Mouse (Mus musculus) gastrocnemius, adult 18-20 months (tissue): Measurements from ENCODE around the gene Csrnp1. TPM values are rescaled to one million over a fixed set of nuclear protein-coding genes. Genes with fewer than 3 reads are reported as not detected.

Experiments used
- DNase-seq: peaks from one replicate; pipeline ENCODE4 v3.0.0; 2021; ENCODE audit warnings: low spot score
- total RNA-seq, 2 experiments: library from RNA; stranded (reverse); gene quantifications; 2 replicates each; pipeline ENCODE4 v1.2.3; 2021

Gene Csrnp1
- total RNA-seq, 2 experiments from 2014 or later: 11.4 to 27.0 TPM

DNA sequence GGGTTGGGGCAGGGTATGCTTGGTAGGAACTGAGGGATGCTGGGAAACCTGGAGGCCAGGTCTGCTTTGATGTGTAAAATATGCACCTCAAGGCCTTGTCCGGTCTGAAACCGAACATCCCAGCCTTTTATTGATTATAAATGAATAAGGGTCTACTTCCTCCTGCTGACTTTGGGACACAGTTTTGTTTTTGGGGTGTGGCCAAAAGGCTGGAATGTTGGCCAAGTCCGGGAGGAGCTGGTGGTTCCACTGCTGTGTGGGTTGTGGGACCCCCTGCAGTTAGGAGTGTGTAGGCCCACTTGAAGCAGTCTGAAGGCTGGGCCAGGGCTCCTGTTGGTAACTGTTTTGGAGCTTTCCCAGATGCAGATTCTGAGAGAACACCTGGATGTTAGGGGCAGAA lies 21.5 kb upstream of the Csrnp1 start:
- DNase-seq: no peak

DNA sequence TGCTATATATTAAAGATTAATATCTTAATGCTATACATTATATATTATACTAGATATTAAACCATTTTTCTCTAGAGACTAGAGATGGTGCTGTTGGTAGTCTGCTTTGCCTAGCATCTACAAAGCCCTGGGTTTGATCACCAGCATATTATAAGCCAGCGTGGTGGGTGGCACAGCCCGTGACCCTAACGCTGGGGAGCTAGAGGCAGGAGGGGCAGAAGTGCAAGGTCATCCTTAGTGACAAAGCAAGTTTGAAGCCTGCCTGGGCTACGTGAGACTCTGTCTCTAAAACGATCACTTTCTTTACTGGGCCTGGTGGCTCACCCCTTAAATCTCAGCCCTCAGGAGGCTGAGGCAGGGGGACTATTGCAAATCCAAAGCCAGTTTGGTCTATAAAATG lies 18.4 kb upstream of the Csrnp1 start:
- no peak for DNase-seq

DNA sequence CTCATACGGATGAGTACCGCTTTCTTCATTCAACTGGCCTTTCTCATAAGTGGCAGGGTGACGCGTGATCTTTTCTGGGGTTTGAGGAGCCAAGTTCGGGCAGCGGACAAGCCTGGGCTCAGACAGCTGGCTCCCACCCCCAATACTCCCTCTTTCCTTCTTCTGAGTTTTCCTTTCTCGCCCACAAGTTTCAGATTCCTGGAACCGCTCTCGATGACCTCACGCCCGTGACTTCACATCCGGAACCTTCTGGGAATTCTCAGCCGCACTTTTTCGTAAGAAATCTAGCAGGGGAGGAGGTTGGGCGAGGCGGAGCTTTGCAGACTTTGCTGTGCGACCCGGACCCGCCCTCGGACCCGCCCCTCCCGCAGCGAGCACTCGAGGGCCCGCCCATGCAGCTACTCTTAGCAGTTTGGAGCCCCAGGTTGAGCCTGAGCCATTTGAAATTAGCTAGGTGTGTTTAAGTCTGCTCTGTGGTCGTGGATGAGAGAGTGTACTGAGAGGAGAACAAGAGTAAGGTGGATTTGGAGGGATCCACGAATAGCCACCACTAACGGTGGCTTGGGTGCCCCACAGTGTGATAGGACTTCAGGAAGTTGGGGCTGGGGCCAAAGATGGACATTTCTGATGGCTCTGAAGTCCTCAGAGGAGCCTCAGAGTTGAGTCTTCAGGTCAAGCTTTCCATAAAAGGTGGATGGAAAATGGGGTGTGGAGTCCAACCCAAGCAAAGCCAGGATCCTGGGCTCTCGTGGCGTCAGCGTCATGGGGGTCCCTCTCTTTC lies 17.7 kb upstream of the Csrnp1 start:
- DNase-seq: peak; percentile 88

DNA sequence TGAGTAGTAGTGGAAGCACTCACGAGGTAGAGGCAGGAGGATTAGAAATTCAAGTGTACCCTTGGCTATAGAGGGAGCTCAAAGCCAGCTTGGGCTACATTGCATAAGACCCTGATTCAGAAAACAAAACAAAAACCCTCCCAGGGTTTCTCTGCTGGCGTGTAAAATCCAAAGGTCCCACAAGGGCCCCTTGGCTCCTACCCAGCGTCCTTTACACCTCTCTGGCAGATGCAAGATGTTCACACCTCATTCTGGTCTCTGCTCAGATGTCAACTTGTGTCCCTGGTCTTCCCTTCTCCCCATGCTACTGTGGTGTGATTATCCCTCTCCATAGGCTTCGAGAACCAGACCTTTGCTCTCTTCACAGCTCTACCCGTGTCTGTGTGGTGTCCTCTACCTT lies 16.3 kb upstream of the Csrnp1 start:
- DNase-seq: no peak

DNA sequence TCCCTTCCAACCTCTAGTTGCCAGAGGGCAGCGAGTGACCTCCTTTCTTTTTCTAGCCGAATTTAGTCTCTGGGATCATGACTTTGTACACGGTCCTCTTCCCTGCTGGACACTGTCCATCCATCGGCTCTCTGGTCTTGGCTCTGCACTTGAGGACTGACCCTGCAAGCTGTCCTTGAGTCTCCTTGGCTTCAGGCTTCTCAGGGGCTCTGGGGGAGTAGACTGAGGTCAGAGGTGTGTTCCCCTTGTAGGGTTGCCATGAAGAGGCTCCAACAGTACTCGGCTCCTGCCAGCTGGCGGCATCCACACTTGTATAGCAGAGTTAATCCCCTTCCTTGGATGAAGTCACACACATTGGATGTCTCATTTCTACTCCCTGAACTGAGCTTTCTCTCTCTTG lies 15.2 kb upstream of the Csrnp1 start:
- peak; percentile 69 for DNase-seq

DNA sequence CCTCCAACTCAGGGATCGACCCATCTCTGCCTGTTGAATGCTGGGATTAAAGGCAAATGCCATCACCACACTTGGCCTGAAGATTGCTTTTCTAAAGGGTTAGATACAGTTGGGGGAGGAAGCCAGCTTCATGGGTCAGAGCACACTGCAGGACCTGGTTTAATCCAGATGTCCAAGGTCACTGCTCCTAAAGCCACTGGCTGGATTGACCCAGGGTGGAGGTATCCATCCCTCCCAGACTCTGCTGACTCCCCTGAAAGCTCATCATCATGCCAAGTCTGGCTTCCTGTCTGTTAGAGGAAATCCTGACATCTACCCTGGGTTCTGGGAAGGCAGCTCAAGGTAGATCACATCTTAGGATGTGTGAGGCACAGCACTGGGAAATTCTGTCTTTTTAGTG lies 14.3 kb upstream of the Csrnp1 start:
- DNase-seq: no peak

DNA sequence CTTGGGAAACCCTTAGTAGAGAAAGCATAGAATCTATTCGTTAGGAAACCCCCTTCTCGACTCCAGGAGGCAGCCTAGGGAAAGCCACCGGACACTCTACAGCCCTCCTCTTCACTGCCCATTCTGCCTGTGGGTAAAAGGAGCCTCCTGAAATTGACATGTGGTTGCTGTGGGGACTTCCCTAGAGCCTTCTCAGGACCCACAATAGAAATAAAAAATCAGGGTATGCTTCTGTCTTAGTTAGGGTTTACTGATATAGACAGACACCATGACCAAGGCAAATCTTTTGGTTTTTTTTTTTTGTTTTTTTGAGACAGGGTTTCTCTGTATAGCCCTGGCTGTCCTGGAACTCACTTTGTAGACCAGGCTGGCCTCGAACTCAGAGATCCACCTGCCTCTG lies 11.6 kb upstream of the Csrnp1 start:
- DNase-seq: no peak

DNA sequence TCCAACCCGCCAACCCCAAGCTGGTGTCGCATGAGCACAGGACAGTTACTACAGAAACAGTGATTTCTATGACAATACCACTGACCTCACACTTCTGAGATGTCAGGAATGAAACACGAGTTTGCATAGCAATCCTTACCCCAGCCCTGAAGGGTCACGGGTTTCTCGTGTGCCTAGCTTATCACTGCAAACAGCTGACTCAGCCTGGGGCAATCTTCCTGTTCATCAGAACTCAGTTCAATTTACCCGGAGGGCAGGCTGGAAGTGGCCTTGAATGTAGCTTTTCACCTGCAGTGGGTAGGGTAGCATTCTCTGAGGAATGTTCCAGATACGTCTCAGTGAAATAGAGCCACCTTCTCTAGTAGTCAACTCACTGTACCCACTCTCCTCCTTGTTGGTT lies 9.7 kb upstream of the Csrnp1 start:
- DNase-seq: no peak

DNA sequence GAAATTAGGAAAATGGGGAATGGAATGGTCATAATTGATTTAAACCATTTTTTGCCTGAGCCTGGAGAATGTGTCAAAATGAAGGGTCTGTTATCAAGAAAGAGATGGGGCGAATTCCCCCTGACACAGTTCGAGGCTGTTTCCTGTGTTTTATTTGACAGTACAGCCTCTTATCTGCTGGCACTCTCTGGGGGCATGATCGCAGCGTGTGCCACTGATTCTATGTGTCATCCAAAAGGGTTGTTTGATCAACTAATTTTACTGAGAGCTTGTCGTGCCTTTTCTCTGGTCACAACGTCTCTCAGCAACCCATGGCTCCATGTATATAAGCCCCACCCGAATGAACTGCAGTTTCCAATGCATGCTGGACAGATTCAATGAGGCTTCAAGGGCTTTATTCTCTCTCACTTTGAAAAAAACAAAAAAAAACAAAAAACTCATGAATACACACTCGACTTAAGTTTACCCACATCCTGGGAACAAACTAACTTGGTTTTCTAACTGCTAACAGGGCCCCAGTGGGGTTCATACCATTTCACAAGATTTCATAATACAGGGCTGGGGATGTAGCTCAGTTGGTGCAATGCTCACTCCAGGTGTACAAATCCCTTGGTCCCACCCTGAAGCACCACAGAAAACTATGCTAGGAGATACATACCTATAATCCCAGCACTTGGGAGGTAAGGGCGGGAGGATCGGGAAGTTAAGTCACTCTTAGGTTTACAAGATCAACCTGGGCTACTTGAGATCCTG lies 8.8 kb upstream of the Csrnp1 start:
- no peak for DNase-seq

DNA sequence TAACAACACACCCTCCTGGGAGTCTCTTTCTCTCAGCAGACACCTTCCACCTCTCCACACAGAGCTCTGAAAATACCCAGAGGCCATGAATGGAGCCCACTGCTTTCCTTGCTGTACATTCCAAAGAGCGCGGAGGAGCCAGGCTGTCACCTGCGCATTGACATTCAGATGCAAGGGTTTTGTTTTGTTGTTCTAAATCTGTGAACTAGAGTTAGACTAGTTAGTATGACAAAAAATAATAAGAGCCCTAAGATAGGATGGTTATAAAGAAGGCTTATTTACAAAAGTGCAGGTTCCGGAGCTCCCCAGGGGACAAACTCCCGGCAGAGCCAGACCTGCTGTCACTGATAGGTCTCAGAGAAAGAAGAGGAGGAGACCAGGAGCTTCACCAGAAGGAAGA lies 6.9 kb upstream of the Csrnp1 start:
- no peak for DNase-seq

DNA sequence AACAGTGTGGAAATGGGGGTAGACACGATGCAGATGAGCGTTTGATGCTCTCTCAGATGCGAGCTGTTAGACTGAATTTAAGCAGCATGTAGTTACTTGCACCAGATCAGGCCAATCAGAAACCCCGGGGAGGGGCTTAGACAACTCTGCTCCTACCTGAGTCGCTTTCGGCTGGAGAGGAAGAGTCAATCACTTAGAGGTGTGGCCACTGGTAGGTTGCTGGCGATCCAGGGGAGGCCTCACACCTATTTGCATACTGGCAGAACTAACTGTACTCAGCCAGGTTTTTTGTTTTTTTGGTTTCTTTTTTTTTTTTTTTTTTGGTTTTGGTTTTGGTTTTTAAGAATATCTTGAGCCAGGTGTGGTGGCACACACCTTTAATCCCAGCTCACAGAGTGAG lies 3.8 kb upstream of the Csrnp1 start:
- no peak for DNase-seq

DNA sequence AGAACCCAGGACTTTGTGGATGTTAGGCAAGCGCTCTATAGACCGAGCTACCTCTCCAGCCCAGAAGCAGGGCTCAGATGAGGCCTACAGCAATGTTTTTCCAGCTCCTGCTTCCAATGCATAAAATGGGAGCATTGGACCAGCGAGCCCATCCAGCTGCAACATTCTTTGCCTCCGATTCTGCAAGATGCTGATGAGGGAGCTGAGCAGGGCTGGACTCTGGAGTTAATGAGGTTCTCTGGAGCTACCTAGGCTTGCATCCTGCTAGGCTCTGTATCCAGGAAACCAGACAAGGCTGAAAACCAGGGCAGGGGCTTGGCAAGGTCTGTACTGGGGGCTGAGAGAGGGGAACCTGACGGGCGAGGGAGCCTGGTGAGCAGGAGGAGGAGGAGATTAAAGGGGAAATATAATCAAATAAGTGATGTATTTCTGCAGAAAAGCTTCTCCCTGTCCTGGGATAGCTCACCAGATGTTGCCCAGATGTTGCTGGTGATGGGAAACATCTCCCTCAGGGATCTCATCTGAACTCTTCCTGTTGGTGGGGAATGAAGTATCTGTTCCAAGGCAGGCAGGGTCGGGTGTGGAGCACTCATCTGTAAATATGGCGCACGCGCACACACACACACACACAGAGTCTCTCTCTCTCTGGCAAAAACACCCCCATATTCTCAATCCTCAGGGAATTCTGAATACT lies 1.6 kb upstream of the Csrnp1 start:
- no peak for DNase-seq

DNA sequence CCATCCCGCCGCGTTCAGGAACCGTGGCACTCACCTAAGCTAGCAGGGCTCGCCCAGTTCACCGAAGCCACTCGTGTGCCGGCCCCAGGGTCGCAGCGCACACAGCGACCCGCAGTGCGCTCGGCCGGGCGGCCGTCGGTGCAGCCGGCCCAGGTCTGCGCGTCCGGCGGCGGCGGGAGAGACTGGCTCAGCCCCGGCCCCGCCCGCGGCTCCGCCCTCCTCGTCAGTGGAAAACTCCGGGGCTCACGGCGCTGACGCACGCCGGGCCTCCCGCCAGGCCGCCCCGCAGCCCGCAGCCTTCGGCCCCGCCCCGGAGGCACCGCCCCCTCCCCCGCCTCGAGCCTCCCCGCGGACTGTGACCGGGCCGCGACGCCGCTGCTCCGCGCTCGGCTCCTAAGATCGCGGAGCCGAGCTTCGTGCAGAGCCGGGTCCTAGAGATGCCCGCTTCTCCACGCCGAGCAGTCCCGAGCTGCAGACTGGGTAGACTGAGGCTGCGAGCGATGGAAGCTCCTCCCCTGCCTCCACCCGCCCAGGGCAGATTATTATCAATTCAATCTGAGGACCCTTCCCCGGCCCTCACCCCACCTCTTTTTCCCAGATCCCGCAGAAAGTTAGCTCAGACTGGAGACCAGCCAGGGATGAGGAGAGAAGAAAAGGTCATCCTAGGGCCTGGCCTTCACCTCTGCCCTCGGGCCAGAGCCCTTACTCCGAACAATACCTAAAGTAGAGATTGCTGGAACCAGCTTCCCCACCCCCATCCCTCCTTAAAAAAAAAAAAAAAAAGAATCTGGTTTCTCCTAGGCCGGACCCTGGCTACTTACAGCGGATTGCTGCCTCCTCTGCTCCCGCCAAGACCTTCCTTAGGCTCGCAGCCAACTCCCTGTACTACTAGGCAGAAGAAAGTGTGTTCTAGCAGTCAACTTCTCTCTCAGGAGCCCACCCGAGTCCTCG lies 598 bp downstream of the Csrnp1 start:
- DNase-seq: peak; percentile 90

DNA sequence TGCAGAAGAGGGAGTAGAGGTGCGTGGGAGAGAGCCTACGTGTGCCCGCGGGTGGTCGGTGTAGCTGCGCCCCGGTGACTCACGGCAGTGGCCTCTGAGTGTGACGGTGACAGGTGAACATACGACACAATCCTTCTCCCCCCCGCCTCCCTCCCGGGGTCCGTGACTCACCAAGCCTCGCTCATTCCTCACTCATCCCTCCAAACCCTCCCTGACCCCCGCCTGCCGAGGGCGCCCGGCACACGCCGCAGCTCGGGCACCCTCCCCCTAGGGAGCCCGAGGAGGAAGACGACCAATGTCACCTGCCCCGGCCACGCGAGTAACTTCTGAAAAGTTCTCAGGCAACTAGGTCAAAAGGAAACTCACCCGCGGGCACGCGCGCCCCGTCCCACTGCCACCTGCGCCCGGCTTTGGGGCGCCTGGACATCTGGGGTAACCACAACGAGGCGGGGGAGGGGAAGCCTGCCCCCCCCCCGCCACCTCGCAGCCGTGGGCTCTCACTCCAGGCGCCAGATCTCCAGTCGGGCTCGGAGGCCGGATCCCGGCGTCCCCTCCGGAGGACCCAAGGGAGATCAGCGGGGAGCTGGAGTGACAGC lies 1.4 kb downstream of the Csrnp1 start:
- peak; percentile 61 for DNase-seq

DNA sequence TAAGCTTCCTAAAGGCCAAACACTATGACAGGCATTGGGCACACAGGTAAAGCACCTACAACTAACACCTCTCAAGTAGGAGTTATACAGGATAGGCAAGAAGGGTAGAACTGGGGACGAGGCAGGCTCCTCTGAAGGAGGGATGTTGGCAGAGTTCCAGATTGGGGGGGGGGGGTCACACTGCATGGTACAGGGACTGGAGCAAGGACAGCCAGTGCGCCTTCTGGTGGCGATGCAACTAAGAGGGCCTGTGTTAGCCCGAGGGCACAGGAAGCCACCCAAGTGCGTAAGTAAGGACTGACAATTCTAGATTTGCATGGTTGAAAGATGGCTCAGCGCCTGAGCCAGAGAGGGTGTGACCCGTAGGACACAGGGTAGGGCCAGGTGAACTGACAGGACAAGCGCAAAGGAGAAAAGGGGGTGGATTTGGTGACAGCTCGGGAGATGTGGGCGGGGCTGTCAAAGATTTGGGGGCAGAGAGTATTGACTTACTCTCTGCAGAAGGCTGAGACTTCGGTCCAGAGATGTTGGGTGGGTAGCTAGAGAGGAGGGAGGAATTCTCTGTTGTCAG lies 2.1 kb downstream of the Csrnp1 start:
- peak; percentile 56 for DNase-seq

DNA sequence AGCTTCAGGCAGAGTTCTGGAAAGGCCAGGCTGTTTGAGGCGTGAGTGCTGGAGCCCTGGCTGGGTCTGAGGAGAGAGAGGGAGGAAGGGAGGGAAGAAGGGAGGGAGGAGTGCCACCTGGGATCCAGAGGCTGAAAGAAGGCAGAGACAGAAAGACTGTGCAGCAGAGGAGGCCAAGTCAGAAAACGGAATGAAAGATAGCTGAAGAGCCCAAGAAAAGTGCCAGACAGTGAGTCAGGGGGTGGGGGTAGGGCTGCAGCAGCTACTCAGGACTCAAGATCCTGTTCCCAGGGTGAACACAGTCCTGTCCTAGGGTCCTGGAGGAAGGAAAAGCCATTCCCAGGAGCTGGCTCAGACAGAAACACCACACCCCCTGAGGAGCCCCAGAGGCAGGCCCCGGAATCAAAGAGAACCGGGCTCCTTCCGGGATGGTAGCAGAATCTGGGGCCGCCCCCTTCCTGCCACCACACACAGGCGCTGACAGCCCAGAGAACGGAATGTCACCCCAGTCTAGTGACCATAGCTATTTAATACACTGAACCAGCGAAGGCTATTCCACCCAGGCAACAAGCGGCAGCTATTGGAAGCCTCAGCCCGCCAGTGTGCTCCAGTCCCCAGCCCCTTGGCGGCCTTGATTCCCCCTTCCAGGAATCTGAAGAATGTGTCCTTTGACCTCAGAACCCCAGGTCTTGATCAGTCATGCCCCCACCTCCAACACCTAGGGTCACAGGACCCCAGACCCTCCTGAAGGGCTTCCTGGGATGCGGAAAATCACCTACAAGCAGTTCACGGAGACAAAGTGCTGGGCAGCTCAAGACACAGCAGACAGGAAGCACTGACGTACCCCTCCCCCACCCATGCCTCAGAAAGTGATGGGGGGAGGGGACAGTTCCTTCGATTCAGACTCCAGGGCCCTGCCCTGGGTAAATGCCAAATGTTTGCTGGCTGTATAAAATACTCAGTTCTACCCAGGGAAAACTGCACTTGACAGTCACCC lies 3.0 kb downstream of the Csrnp1 start:
- peak; percentile 74 for DNase-seq

DNA sequence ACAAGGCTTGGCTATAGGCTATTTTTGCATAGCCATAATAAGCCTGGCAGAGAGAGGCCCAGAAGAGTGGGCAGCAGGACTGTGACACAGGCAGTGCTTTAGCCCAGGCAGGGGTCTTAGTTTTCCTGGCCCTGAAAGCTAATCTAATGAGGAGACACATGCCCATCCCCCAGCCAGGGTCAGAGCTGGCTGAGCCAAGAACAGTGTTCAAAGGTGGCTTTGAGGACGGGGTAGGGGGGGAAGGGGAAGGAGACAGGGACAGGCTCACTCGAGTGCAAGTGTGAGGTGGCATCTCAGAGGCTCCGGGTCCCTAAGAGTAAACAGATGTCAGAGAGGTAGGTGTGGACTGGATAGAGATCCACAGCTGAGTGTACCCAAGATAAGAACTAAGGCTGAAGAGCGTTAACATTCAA lies 3.7 kb downstream of the Csrnp1 start:
- no peak for DNase-seq

DNA sequence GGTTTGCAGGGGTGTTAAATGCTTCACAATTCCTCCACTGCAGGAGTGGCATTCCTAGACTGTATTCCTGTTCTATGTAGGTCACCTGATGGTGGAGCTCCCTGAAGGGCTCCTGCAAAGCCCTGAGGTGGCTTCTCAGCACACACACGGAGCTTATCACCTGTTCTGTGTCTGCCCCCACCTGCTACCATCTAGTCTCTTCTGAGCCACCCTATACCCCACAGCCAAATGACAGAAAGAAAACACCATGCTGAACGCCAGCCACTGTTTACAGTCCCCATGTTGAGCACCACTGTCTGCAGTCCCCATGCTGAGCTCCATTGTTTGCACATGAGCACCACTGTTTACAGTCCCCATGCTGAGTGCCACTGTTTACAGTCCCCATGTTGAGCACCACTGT lies 4.7 kb downstream of the Csrnp1 start:
- DNase-seq: no peak

DNA sequence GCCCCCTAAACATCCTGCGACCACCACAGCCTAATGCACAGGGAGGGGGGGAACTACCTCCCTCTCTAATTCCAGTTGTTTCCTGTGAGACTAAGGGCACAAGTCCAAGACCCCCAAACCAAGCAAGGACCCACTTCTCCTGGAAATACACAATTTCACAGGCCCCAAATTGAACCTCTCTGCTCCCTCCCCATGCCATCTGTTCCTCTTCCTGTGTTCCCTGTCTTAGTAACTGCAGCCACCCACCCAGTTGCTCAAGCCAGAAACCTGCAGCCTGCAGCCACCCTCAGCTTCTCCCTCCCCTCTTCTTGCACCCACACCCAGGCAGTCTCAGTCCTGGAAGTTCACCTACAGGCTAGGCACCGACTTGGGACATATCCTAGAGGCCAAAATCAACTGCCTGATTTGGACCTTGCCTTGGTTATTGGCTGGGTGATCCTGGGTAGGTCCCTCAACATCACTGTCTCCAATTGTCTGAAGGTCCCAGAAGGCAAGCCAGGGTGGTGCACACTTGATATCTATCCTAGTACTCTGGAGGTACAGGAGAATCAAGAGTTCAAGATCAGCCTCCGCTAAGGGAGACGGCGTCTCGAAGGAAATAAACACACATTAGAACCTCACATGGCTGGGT lies 5.5 kb downstream of the Csrnp1 start:
- no peak for DNase-seq
